Mouse (Mus musculus) spleen, adult 2 months (tissue): ENCODE measurements around the gene Maea.

ENCODE experiments used
- CTCF ChIP-seq: fragments of 200-500 bp; IDR thresholded peaks from 2 replicates; pipeline ENCODE4 v1.5.1; 2011; ENCODE audit warnings: mild to moderate bottlenecking, inconsistent platforms; ENCODE audit not compliant: insufficient read depth, insufficient read length, insufficient replicate concordance; ENCODE audit errors: extremely low read depth
- POLR2A ChIP-seq: fragments of 200-500 bp; IDR thresholded peaks from 2 replicates; pipeline ENCODE4 v1.6.1; 2011; ENCODE audit warnings: low read depth, low read length, inconsistent platforms

DNA sequence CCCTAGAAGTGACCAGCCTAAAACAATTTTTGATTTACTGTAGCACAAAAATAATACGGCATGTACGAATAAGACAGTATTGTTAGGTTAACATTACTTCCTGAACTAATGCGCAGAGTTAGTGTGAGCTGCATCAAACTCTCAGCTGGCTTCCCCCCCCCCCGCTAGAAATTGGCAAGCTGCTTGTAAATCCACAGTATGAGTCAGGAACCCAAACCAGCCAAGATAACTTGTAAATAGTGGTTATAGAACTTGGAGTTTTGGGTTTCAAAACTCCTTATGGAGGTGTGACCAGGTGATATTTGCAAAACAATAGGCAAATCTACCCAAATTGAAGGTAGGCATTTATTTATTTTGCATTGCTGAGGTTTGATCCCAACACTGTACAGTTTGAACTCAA is 14.4 kb downstream of the Maea start:
- TF ChIP-seq POLR2A (no peak), CTCF (no peak)
